Mouse (Mus musculus) layer of hippocampus, adult 9-10 months (tissue): ENCODE data around the gene Srrm4.

Experiments used
- DNase-seq: peaks from one replicate; pipeline ENCODE4 v3.0.0; 2022; ENCODE audit warnings: low spot score

Srrm4 gene

GRCm38 (mm10) chr5:116406507-116406906 is 185.1 kb downstream of the Srrm4 start:
- DNase-seq, result no peak

DNA sequence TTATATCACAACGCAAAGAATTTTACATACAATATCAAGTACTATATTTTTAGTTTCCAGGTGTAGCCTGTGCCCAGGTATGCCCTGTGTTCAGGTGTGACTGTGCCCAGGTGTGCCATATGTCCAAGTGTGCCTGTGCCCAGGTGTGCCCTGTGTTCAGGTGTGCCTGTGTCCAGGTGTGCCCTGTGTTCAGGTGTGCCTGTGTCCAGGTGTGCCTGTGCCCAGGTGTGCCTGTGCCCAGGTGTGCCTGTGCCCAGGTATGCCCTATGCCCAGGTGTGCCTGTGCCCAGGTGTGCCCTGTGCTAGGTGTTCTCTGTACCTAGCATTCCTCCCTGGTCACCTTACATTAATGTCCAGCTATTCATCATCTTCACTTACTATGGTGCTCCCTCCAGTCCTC is 185.7 kb downstream of the Srrm4 start:
- no peak for DNase-seq

DNA sequence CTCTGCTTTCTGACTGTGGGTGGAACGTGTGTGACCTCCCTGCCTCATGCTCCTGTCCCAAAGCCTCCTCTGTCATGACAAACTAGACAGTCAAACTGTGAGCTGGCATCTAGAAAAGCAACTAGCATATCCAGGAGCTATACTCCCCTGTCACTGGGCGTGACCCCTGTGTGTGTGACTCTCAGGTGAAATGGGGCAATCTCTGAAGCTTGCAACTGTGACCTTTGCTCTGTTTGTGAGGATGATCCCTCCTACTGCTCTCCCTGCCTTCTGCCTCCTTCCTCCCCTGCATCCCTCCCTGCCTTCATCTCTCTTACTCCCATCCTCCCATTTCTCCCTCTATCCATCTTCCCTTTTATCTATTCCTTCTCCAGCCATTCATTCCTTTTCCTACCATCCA is 187.6 kb downstream of the Srrm4 start:
- no peak for DNase-seq

- no peak for DNase-seq
Measured at GRCm38 (mm10) chr5:116400801-116401200, 190.8 kb downstream of the Srrm4 start.

- no peak for DNase-seq
Measured at GRCm38 (mm10) chr5:116400042-116400730, 191.4 kb downstream of the Srrm4 start.

DNA sequence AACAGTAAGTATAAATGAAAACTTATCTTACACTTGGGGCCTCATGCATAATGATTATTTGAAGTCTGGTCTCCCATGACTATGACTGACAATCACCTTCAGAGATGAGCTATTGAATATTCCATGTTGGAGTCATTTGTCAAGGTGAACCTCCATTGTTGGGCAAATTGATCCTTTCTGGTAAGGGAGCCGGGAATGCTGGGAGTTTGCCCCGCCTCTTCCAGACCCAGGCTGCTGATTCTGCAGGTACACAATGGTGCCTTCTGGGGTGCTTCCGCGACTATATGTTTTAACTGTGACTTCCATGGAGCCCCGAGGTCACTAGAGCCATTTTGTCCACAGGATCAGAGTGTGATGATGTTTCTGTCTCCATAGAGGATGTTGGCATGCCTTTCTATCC is 195.5 kb downstream of the Srrm4 start:
- no peak for DNase-seq

DNA sequence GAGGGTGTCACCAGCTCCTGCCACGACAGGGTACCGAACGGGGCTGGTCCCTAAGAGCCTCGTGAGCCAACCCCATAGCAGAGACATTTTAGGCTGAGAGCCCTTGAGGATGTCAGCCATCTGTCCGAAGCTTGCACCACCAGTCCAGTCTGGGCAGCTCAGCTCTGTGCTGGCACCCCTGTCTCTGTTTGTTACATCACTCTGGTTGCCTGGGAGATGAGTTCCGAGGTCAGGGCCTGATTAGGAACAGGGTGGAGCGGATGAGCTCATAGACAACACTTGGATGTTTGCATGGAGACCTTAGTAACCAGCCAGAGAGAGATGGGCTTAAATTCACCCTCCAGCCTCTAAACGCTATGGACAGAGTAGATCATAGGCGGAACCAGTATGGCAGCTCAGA is 199.0 kb downstream of the Srrm4 start:
- DNase-seq, result no peak

- DNase-seq, result no peak
Measured at GRCm38 (mm10) chr5:116389856-116390542, 201.6 kb downstream of the Srrm4 start.

DNA sequence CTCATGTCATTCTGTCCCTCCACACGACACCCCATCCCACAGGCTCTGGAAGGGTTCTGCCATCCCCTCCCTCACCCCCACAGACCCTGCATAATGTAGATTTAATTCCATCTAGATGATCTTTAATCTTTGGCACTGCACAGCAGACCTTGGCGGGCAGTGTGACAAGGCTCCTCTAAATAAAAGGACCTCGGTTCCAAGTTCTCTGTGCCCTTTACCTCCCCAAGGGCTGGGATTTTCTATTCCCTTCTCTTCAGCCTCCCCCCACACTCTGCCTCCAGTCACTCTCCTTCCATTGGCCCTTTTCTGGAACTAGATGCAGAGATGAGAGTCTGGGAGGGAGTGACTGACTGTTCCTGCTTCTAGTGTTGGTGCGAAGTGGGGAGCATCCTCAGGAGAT is 202.3 kb downstream of the Srrm4 start:
- DNase-seq, result no peak
